Mouse (Mus musculus): ENCODE data around the gene Taf8.
"Not testable (repeated sequence)": the region's sequence is repeated elsewhere in the genome, so short reads cannot be mapped to it uniquely, and the experiment has no call there.

Taf8 gene

GRCm38 (mm10) chr17:47516232-47516631, 14.1 kb upstream of the Taf8 start:
- DNase-seq: peak; percentile 29 to 45

GRCm38 (mm10) chr17:47515180-47515844, 13.2 kb upstream of the Taf8 start:
- peak in 1 of 2 experiments; percentile 18 for DNase-seq

GRCm38 (mm10) chr17:47512956-47513775, 11.1 kb upstream of the Taf8 start:
- peak; percentile 70 to 83 for DNase-seq

- DNase-seq: peak; percentile 97 to 99
Measured at GRCm38 (mm10) chr17:47511111-47512020, 9.3 kb upstream of the Taf8 start.

- DNase-seq: peak; percentile 43 to 51
Measured at GRCm38 (mm10) chr17:47509031-47509705, 7.1 kb upstream of the Taf8 start.

- peak; percentile 98 to 99 for DNase-seq
Measured at GRCm38 (mm10) chr17:47508012-47508608, 6.0 kb upstream of the Taf8 start.

GRCm38 (mm10) chr17:47507523-47507922, 5.4 kb upstream of the Taf8 start:
- peak in 1 of 2 experiments; percentile 34 for DNase-seq

GRCm38 (mm10) chr17:47506697-47507096, 4.6 kb upstream of the Taf8 start:
- peak; percentile 39 to 43 for DNase-seq

GRCm38 (mm10) chr17:47506042-47506441, 4.0 kb upstream of the Taf8 start:
- peak; percentile 49 to 50 for DNase-seq

GRCm38 (mm10) chr17:47505566-47505965, 3.5 kb upstream of the Taf8 start:
- DNase-seq: peak in 1 of 2 experiments; percentile 32

GRCm38 (mm10) chr17:47504941-47505346, 2.9 kb upstream of the Taf8 start, which contains the start of gene Ccnd3:
Gene Ccnd3, plus strand, starts transcription at chr17:47505051.
- DNase-seq: peak; percentile 92 to 93

GRCm38 (mm10) chr17:47504228-47504627, 2.1 kb upstream of the Taf8 start:
- no peak for DNase-seq

- DNase-seq: no peak
Measured at GRCm38 (mm10) chr17:47503689-47504088, 1.6 kb upstream of the Taf8 start.

- DNase-seq: not testable (repeated sequence)
Measured at GRCm38 (mm10) chr17:47502707-47503045, 584 bp upstream of the Taf8 start.

- peak in 1 of 2 experiments; percentile 18 for DNase-seq
Measured at GRCm38 (mm10) chr17:47501531-47501930, 561 bp downstream of the Taf8 start.

GRCm38 (mm10) chr17:47494132-47494531, 8.0 kb downstream of the Taf8 start:
- DNase-seq: no peak

GRCm38 (mm10) chr17:47493653-47494052, 8.4 kb downstream of the Taf8 start:
- DNase-seq: no peak

GRCm38 (mm10) chr17:47492731-47493130, 9.4 kb downstream of the Taf8 start:
- no peak for DNase-seq

GRCm38 (mm10) chr17:47490791-47491190, 11.3 kb downstream of the Taf8 start:
- no peak for DNase-seq

- no peak for DNase-seq
Measured at GRCm38 (mm10) chr17:47485791-47486190, 16.3 kb downstream of the Taf8 start.

- no peak for DNase-seq
Measured at GRCm38 (mm10) chr17:47484993-47485392, 17.1 kb downstream of the Taf8 start.
